Mouse (Mus musculus): ENCODE results near the gene Olfr876. TPM values are rescaled to one million over a fixed set of nuclear protein-coding genes. Genes with fewer than 3 reads are reported as not detected.

The Olfr876 gene
- polyA plus RNA-seq (2017; shearing (Covaris generic)) = not detected

DNA sequence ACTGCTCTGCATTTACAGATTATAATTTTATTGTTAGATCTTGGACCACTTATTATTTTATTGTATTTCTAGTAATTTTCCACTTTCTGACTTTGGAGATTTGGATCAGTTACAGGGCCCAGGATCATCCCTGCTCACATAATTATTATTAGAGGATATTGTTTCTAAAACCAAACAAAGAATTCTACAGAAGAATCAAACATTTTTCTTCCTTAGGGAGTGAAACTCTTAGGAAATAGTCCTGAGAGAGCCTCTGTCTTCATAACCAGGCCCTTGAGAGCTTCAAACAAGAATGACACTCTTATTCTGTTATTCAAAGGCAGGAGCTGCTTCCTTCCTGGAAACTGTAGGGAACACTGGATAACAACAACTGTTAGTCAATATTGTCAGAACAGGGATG lies at the start of gene Olfr876:
Gene Olfr876 (plus strand): TSS at position 301 of the 400 bp plus-strand sequence.

DNA sequence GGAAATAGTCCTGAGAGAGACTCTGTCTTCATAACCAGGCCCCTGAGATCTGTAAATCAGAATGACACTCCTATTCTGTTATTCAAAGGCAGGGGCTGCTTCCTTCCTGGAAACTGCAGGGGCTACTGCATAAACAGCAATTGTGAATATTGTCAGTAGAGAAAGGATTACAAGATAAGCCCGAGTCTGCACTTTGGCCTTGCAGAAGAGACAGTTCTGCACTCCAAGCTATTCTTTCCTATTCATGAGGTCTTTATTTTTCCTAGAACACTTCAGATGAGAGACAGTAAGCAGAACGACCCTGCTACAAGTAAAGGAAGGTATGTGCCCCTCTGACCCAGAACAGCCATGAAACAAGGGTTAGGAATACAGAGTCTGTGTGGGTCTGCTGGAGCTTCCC lies 31.1 kb upstream of the Olfr876 start, which contains the start of gene Olfr875:
Gene Olfr875 (plus strand): TSS at position 99 of the 400 bp plus-strand sequence.

DNA sequence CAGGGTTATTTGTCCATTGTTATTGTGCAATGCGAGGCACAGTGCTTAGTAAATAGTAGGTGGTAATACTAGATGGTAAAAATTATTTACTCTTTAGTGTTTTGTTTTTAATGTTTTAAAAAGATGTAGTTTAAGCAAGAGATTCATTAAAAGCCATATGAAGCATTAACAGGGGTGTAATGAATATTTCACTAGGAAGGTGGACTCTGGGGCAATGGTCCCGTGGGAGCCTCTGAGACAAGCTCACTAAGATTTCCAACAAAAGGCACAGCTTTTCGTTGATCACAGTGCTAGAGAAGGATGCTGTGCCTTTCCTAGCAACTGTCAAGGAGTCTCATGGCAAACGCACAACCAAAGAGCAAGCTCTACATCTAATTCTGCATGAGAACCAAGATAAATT lies 51.1 kb downstream of the Olfr876 start, which contains the start of gene Olfr877:
Gene Olfr877 (plus strand): TSS at position 301 of the 400 bp plus-strand sequence.

Other genes with a start within 250 kb of the Olfr876 start
- 21.4 TPM for gene Siae, start 247.3 kb upstream of the Olfr876 start, polyA plus RNA-seq (2017; shearing (Covaris generic))
- 0.70 TPM for gene Spa17, start 189.3 kb upstream of the Olfr876 start, polyA plus RNA-seq (2017; shearing (Covaris generic))
- 184 TPM for gene Tbrg1, start 145.7 kb upstream of the Olfr876 start, polyA plus RNA-seq (2017; shearing (Covaris generic))
- not detected for gene Panx3, start 133.8 kb upstream of the Olfr876 start, polyA plus RNA-seq (2017; shearing (Covaris generic))
- not detected for gene Olfr160, start 86.8 kb upstream of the Olfr876 start, polyA plus RNA-seq (2017; shearing (Covaris generic))
- not detected for gene Olfr874, start 57.9 kb upstream of the Olfr876 start, polyA plus RNA-seq (2017; shearing (Covaris generic))
- not detected for gene Olfr875, start 31.2 kb upstream of the Olfr876 start, polyA plus RNA-seq (2017; shearing (Covaris generic))
- not detected for gene Olfr877, start 51.2 kb downstream of the Olfr876 start, polyA plus RNA-seq (2017; shearing (Covaris generic))
- not detected for gene Olfr145, start 93.7 kb downstream of the Olfr876 start, polyA plus RNA-seq (2017; shearing (Covaris generic))
- not detected for gene Olfr878, start 114.8 kb downstream of the Olfr876 start, polyA plus RNA-seq (2017; shearing (Covaris generic))
- not detected for gene Olfr881, start 188.8 kb downstream of the Olfr876 start, polyA plus RNA-seq (2017; shearing (Covaris generic))
- gene Olfr883, start 222.8 kb downstream of the Olfr876 start, polyA plus RNA-seq (2017; shearing (Covaris generic)) = not detected
- not detected for gene Olfr884, start 243.5 kb downstream of the Olfr876 start, polyA plus RNA-seq (2017; shearing (Covaris generic))